Mouse (Mus musculus) kidney, embryonic 15.5 days (tissue): Measurements from ENCODE around the gene Slc9a1. TPM values are rescaled to one million over a fixed set of nuclear protein-coding genes. Genes with fewer than 3 reads are reported as not detected.

ENCODE experiments used
- ATAC-seq: fragments of 200-750 bp; cut with Nextera tagmentation; replicated peaks from 2 replicates; pipeline ENCODE4 v1.8.0; 2017; ENCODE audit warnings: moderate TSS enrichment; ENCODE audit not compliant: low FRiP score
- H3K27ac ChIP-seq: fragments of 300-500 bp; sonication (generic); 2 replicates; pipeline ENCODE4 v1.5.1; 2015; ENCODE audit warnings: mild to moderate bottlenecking, inconsistent platforms
- H3K27me3 ChIP-seq: fragments of 300-500 bp; sonication (generic); 2 replicates; pipeline ENCODE4 v1.6.1; 2015; ENCODE audit warnings: inconsistent platforms
- H3K36me3 ChIP-seq: fragments of 300-500 bp; sonication (generic); 2 replicates; pipeline ENCODE4 v1.6.1; 2015; ENCODE audit warnings: inconsistent platforms
- H3K4me1 ChIP-seq: fragments of 300-500 bp; sonication (generic); 2 replicates; pipeline ENCODE4 v1.6.1; 2015; ENCODE audit warnings: inconsistent platforms
- H3K4me2 ChIP-seq: fragments of 300-500 bp; sonication (generic); 2 replicates; pipeline ENCODE4 v1.6.1; 2015; ENCODE audit warnings: moderate library complexity, mild to moderate bottlenecking, inconsistent platforms
- H3K4me3 ChIP-seq: fragments of 300-500 bp; sonication (generic); replicated peaks from 2 replicates; pipeline ENCODE4 v1.5.1; 2015; ENCODE audit warnings: mild to moderate bottlenecking, inconsistent platforms
- H3K9ac ChIP-seq: fragments of 300-500 bp; sonication (generic); 2 replicates; pipeline ENCODE4 v1.6.1; 2015; ENCODE audit warnings: mild to moderate bottlenecking, inconsistent platforms
- H3K9me3 ChIP-seq: fragments of 300-500 bp; sonication (generic); replicated peaks from 2 replicates; pipeline ENCODE4 v1.6.1; 2016; ENCODE audit warnings: inconsistent platforms
- WGBS: fragments of 180-500 bp; shearing (Covaris S2); methylation state at CpG from one replicate; pipeline ENCODE4 v1.1.7; 2015; ENCODE audit warnings: mixed read lengths; 5-methylcytosine and 5-hydroxymethylcytosine counted together
- polyA plus RNA-seq: library from polyadenylated mRNA; unstranded; fragments of >200 nt; fragmentation: Nextera tagmentation; extraction: Ambion mirVana; gene quantifications from 2 replicates; pipeline ENCODE4 v1.2.1, GENCODE M21; 2015

The Slc9a1 gene
- polyA plus RNA-seq, 1 experiment from 2014 or later: 8.3 TPM

GRCm38 (mm10) chr4:133347624-133348023, 21.9 kb upstream of the Slc9a1 start:
- 72% methylated on average over 4 of the region's 4 CpGs for WGBS
- Histone ChIP-seq H3K4me3 (no peak overlapping the region), H3K27me3 (peaks cover 4% of the 10 kb centered on the region; the same call in 1 of the 2 replicates), H3K4me1 (no peaks in the 10 kb centered on the region), H3K4me2 (no peak overlapping the region), H3K36me3 (no peaks in the 10 kb centered on the region), H3K9ac (no peak overlapping the region), H3K27ac (no peak overlapping the region), H3K9me3 (no peaks in the 10 kb centered on the region)
- no peak for ATAC-seq

- Histone ChIP-seq H3K36me3 (no peaks in the 10 kb centered on the region), H3K4me1 (no peaks in the 10 kb centered on the region), H3K27ac (no peak overlapping the region), H3K9ac (no peak overlapping the region), H3K9me3 (no peaks in the 10 kb centered on the region), H3K27me3 (no peaks in the 10 kb centered on the region; the same call in 1 of the 2 replicates), H3K4me3 (no peak overlapping the region), H3K4me2 (no peak overlapping the region)
- WGBS: 71% methylated on average over 5 of the region's 5 CpGs
- ATAC-seq: no peak
Observed at GRCm38 (mm10) chr4:133348051-133348775, 21.3 kb upstream of the Slc9a1 start.

GRCm38 (mm10) chr4:133352797-133353196, 16.7 kb upstream of the Slc9a1 start:
- Histone ChIP-seq H3K27ac (no peak overlapping the region), H3K36me3 (no peaks in the 10 kb centered on the region), H3K9ac (no peak overlapping the region), H3K4me2 (no peak overlapping the region), H3K4me3 (no peak overlapping the region), H3K4me1 (no peaks in the 10 kb centered on the region), H3K27me3 (no peaks in the 10 kb centered on the region), H3K9me3 (no peaks in the 10 kb centered on the region)
- 78% methylated on average over 10 of the region's 10 CpGs for WGBS
- no peak for ATAC-seq

- 85% methylated on average over 23 of the region's 23 CpGs for WGBS
- no peaks in the 10 kb centered on the region for H3K27me3 ChIP-seq
- no peaks in the 10 kb centered on the region for H3K4me1 ChIP-seq
- no peak within 1 kb of the TSS for H3K4me2 ChIP-seq
- H3K27ac ChIP-seq: no peak within 1 kb of the TSS
- H3K36me3 ChIP-seq: no peaks in the 10 kb centered on the region
- H3K9ac ChIP-seq: no peak within 1 kb of the TSS
- no peak within 1 kb of the TSS for H3K4me3 ChIP-seq
- no peaks in the 10 kb centered on the region for H3K9me3 ChIP-seq
- ATAC-seq: no peak
Observed at GRCm38 (mm10) chr4:133353367-133354365, 15.8 kb upstream of the Slc9a1 start, which contains the start of gene Wdtc1. Wdtc1 (minus strand) TSS chr4:133353481.

- WGBS: 91% methylated on average over 5 of the region's 6 CpGs
- no peak overlapping the region for H3K27ac ChIP-seq
Observed at GRCm38 (mm10) chr4:133354641-133355040, 14.9 kb upstream of the Slc9a1 start.

GRCm38 (mm10) chr4:133370298-133371274, 1.1 kb downstream of the Slc9a1 start:
- 67% methylated on average over 22 of the region's 22 CpGs for WGBS

More at GRCm38 (mm10) chr4:133354641-133355040, 14.9 kb upstream of the Slc9a1 start:
- Histone ChIP-seq H3K9ac (no peak overlapping the region), H3K4me1 (no peaks in the 10 kb centered on the region), H3K4me3 (no peak overlapping the region), H3K36me3 (no peaks in the 10 kb centered on the region), H3K4me2 (no peak overlapping the region), H3K9me3 (no peaks in the 10 kb centered on the region), H3K27me3 (no peaks in the 10 kb centered on the region)
- no peak for ATAC-seq

GRCm38 (mm10) chr4:133371621-133372277, 2.2 kb downstream of the Slc9a1 start:
- Histone ChIP-seq H3K9ac (peak overlapping the region; percentile 32; the same call in 1 of the 2 replicates), H3K27ac (no peak overlapping the region), H3K27me3 (no peaks in the 10 kb centered on the region), H3K9me3 (no peaks in the 10 kb centered on the region), H3K4me1 (peaks cover 52% of the 10 kb centered on the region), H3K4me3 (peak overlapping the region; percentile 84), H3K4me2 (peak overlapping the region; percentile 64), H3K36me3 (no peaks in the 10 kb centered on the region; the same call in 1 of the 2 replicates)
- 56% methylated on average over 7 of the region's 7 CpGs for WGBS
- no peak for ATAC-seq

More at GRCm38 (mm10) chr4:133370298-133371274, 1.1 kb downstream of the Slc9a1 start:
- H3K4me3 ChIP-seq: peak overlapping the region; percentile 84
- H3K9ac ChIP-seq: peak overlapping the region; percentile 74
- H3K36me3 ChIP-seq: no peaks in the 10 kb centered on the region; the same call in 1 of the 2 replicates
- H3K4me2 ChIP-seq: peak overlapping the region; percentile 64
- peak overlapping the region; percentile 84 for H3K27ac ChIP-seq
- H3K27me3 ChIP-seq: no peaks in the 10 kb centered on the region
- peaks cover 45% of the 10 kb centered on the region for H3K4me1 ChIP-seq
- ATAC-seq: no peak
- H3K9me3 ChIP-seq: no peaks in the 10 kb centered on the region

- Histone ChIP-seq H3K4me1 (peaks cover 52% of the 10 kb centered on the region), H3K4me2 (peak overlapping the region; percentile 64), H3K9ac (0 out of 2 replicates have a peak overlapping the region, but pooled peaks have one; percentile 32), H3K4me3 (peak overlapping the region; percentile 84), H3K27me3 (no peaks in the 10 kb centered on the region), H3K9me3 (no peaks in the 10 kb centered on the region), H3K36me3 (no peaks in the 10 kb centered on the region; the same call in 1 of the 2 replicates), H3K27ac (no peak overlapping the region)
- 38% methylated on average over 6 of the region's 6 CpGs for WGBS
- no peak for ATAC-seq
Observed at GRCm38 (mm10) chr4:133372278-133372665, 2.8 kb downstream of the Slc9a1 start.

- no peak for ATAC-seq
- peaks cover 70% of the 10 kb centered on the region for H3K4me1 ChIP-seq
- H3K27ac ChIP-seq: no peak overlapping the region
- 81% methylated on average over 4 of the region's 4 CpGs for WGBS
- H3K9ac ChIP-seq: no peak overlapping the region
- no peaks in the 10 kb centered on the region for H3K9me3 ChIP-seq
- H3K4me2 ChIP-seq: no peak overlapping the region
- no peaks in the 10 kb centered on the region; the same call in 1 of the 2 replicates for H3K36me3 ChIP-seq
- H3K27me3 ChIP-seq: no peaks in the 10 kb centered on the region
- no peak overlapping the region for H3K4me3 ChIP-seq
Observed at GRCm38 (mm10) chr4:133374011-133374410, 4.5 kb downstream of the Slc9a1 start.

GRCm38 (mm10) chr4:133375812-133376577, 6.5 kb downstream of the Slc9a1 start:
- no peak overlapping the region for H3K4me3 ChIP-seq
- WGBS: 83% methylated on average over 10 of the region's 10 CpGs
- H3K4me2 ChIP-seq: no peak overlapping the region
- H3K9me3 ChIP-seq: no peaks in the 10 kb centered on the region
- H3K9ac ChIP-seq: no peak overlapping the region
- no peaks in the 10 kb centered on the region; the same call in 1 of the 2 replicates for H3K36me3 ChIP-seq
- H3K4me1 ChIP-seq: peaks cover 78% of the 10 kb centered on the region
- H3K27ac ChIP-seq: no peak overlapping the region
- no peak for ATAC-seq
- H3K27me3 ChIP-seq: no peaks in the 10 kb centered on the region
